Mouse (Mus musculus) CH12.LX (cell line): ENCODE results near the gene Zfp213.

Source experiments
- BHLHE40 ChIP-seq: IDR thresholded peaks from 2 replicates; pipeline ENCODE4 v1.6.1; 2011; ENCODE audit warnings: mild to moderate bottlenecking, low read depth, low read length, improper control_type of control experiment
- CHD2 ChIP-seq: IDR thresholded peaks from 2 replicates; pipeline ENCODE4 v1.6.1; 2011; ENCODE audit warnings: low read length, improper control_type of control experiment
- CTCF ChIP-seq, 2 experiments: IDR thresholded peaks in 1 of 2; conservative IDR thresholded peaks in 1 of 2; 2 replicates each; pipeline ENCODE4 v1.5.1; 2011 to 2012; ENCODE audit warnings: low read depth in 2 of 2, low read length in 2 of 2, improper control_type of control experiment in 1 of 2, inconsistent platforms in 1 of 2, mild to moderate bottlenecking in 1 of 2, moderate library complexity in 1 of 2
- HCFC1 ChIP-seq: IDR thresholded peaks from 2 replicates; pipeline ENCODE4 v1.6.1; 2012; ENCODE audit warnings: low read depth, mild to moderate bottlenecking, inconsistent platforms, low read length, improper control_type of control experiment
- MXI1 ChIP-seq: IDR thresholded peaks from 2 replicates; pipeline ENCODE4 v1.6.1; 2011; ENCODE audit warnings: mild to moderate bottlenecking, low read depth, low read length, improper control_type of control experiment
- MYC ChIP-seq: IDR thresholded peaks from 2 replicates; pipeline ENCODE4 v1.6.1; 2011; ENCODE audit warnings: low read depth, mild to moderate bottlenecking, improper control_type of control experiment, low read length
- NRF1 ChIP-seq: IDR thresholded peaks from 2 replicates; pipeline ENCODE4 v1.6.1; 2014; ENCODE audit warnings: low read depth, mild to moderate bottlenecking, inconsistent platforms, low read length, improper control_type of control experiment, moderate library complexity
- POLR2A ChIP-seq: IDR thresholded peaks from 2 replicates; pipeline ENCODE4 v1.6.1; 2011; ENCODE audit warnings: low read depth, mild to moderate bottlenecking, improper control_type of control experiment, low read length
- RCOR1 ChIP-seq: conservative IDR thresholded peaks from 2 replicates; pipeline ENCODE4 v1.6.1; 2012; ENCODE audit warnings: low read depth, mild to moderate bottlenecking, inconsistent platforms, low read length, improper control_type of control experiment
- SIN3A ChIP-seq: IDR thresholded peaks from 2 replicates; pipeline ENCODE4 v1.6.1; 2012; ENCODE audit warnings: low read length, improper control_type of control experiment, inconsistent platforms
- TCF12 ChIP-seq: IDR thresholded peaks from 2 replicates; pipeline ENCODE4 v1.6.1; 2014; ENCODE audit warnings: low read depth, mild to moderate bottlenecking, inconsistent platforms, low read length, improper control_type of control experiment
- UBTF ChIP-seq: IDR thresholded peaks from 2 replicates; pipeline ENCODE4 v1.6.1; 2012; ENCODE audit warnings: low read depth, mild to moderate bottlenecking, inconsistent platforms, low read length, improper control_type of control experiment, moderate library complexity
- USF1 ChIP-seq: IDR thresholded peaks from 2 replicates; pipeline ENCODE4 v1.6.1; 2014; ENCODE audit warnings: low read depth, mild to moderate bottlenecking, inconsistent platforms, low read length, improper control_type of control experiment

GRCm38 (mm10) chr17:23571084-23571483, 7.0 kb upstream of the Zfp213 start:
- TF ChIP-seq CTCF (conservative IDR thresholded peaks at IDR 0.05 in 1 of 2, IDR thresholded peaks at IDR 0.05 in 1 of 2; ENCODE audit: low read depth in 2 of 2, low read length in 2 of 2) (peak in 1 of 2 experiments; percentile 41; a peak in 2 of 4 replicates), SIN3A (no peak), RCOR1 (no peak), BHLHE40 (no peak), TCF12 (no peak), MXI1 (no peak), NRF1 (no peak), UBTF (no peak), MYC (no peak), HCFC1 (no peak), POLR2A (no peak), USF1 (no peak), CHD2 (no peak)
